Mouse (Mus musculus) thymus, adult 2 months (tissue): ENCODE results near the gene Eva1b.
"Not testable (repeated sequence)": the region's sequence is repeated elsewhere in the genome, so short reads cannot be mapped to it uniquely, and the experiment has no call there.

Experiments used
- CTCF ChIP-seq: fragments of 200-500 bp; IDR thresholded peaks from 2 replicates; pipeline ENCODE4 v1.5.1; 2012; ENCODE audit warnings: mild to moderate bottlenecking, control low read depth, low read length, moderate library complexity, borderline replicate concordance; ENCODE audit not compliant: control insufficient read depth, poor library complexity, insufficient read depth; ENCODE audit errors: extremely low read depth
- POLR2A ChIP-seq: fragments of 200-500 bp; IDR thresholded peaks from 2 replicates; pipeline ENCODE4 v1.6.1; 2012; ENCODE audit warnings: mild to moderate bottlenecking, low read length, control low read depth, moderate library complexity; ENCODE audit not compliant: control insufficient read depth, poor library complexity, insufficient read depth; ENCODE audit errors: extremely low read depth

DNA sequence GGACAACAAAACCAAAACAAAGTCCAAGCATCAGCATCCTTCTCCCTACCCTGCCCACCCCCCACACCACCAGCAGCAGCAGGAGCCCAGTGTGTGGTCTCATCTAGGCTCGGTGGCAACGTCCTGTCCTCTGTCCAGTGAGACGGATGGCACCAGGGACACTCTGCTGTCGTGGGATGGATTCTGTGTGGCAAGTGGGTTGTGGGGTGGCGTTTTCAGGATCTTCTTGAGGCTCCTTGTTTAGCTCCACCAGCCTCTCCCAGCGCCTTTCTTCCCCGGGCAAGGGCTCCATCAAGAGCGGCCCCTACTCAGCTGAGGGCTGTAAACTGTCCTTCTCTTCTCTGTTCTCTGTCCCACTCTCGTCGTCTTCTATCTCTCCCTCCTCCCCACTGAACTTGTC is 17.5 kb downstream of the Eva1b start:
- TF ChIP-seq POLR2A, CTCF: not testable (repeated sequence)
